Mouse (Mus musculus): Measurements from ENCODE around the gene Fam84b.
"Not testable (repeated sequence)": the region's sequence is repeated elsewhere in the genome, so short reads cannot be mapped to it uniquely, and the experiment has no call there.

Gene Fam84b

DNA sequence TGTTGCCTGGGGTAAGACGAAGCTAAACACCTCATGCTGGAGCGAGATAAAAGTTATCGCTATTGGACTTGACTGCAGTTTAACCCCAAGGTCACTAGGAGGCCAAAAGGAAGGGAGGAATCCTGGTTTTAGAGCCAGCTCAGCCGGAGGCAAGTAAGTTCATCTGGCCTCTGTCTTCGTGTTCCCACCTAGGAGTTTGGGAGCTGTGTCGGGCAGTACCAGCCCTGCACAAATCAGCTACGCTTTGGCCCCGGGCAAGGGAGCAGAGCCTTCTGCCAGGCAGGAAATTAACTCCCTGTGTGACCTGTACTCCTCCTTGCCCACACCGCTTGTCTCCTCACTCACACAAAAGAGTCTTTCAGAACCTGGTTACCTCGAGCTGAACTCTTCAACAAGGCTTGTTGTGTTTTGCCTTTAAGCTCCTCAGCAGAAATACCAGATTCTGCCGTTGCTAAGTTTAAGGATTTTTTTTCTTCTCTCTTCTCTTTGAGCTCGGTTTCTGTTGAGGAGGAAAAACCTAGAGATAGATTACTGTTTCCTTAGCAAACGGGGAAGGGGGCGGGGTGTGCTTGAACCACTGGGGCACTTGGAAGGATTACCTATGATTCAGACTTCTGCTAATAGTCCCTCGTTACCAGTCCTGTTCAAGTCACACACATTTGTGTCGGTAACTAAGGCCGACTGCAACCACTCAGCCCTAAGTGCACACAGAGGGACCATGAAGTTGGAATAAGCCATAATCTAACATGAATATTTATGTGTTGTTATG lies at the start of gene Fam84b:
TSS of gene Fam84b (minus strand) at position 548 of the 769 bp plus-strand sequence.
- DNase-seq, result peak in 1 of 2 experiments; percentile 30

DNA sequence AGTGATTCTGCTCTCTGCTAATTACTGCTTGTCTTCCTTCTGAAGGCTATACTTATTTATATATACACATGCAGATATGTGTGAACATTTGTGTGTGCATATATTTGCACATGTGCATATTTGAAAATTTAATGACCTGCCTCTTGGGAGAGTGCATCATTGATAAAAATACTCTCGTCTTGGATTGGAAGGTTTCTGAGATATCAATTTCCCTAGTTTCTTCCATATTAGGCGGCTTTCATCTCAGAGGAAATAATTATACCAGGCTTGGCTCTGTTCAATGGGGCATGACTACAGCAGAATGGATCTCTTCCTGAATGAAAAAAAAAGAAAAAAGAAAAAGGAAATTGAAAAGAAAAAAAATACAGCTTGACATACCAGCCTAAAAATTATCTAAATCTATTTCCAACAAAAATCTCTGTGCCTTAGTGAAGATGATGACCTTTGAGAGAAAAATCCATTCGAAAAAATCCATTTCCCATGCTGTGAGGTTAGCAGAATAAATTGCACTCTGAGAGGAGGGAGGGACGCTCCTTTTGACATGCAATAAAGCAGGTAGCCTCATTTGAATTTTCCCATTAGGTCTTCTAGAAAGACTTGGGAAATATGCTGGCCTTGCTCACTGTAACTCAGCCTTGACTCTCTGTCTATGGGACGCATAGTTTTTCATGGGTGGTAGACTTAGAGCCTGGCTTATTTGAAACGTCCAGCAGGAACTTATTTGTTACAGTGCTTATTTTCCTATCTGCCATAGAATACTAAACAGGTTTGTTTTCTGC lies 44.8 kb upstream of the Fam84b start:
- DNase-seq, result no peak

DNA sequence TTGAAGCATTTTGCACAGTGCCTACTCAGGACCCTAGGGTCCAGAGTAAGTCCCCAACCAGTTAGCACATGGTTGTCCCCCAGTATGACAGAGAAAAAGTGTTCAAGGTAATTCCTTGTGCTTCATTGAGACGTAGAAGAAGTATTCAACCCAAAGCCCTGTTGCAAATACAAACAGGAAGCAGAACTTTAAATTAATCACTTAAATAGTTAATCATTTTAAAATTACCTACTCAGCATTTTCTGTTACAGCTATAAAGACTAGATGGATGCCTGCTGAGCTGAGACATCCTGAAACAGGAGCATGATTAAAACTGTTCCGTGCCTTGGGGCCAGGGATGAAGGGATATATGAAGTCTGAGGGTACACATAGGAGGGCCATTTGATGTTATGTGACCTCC lies 42.5 kb upstream of the Fam84b start:
- no peak for DNase-seq

DNA sequence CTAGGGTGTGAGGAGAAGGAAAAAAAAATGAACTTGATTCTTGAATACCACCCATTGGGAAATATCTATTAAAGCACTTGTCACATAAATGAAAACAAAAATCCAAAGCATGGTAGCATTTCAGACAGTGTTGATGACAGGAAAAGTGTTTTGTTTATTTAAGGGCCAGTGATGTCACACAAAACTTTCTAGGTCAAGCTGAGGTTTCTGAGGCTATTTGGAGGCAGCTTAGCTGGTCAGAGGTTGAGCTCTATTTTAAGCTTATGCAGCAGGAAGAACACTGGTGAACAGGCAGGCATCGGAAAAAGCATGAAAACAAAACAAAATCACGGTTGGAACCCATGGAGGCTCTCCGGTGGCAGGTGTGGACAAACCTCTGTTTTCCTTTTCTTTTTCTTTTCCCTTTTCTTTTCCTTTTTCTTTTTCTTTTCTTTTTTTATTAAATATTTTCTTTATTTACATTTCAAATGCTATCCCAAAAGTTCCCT lies 39.4 kb upstream of the Fam84b start:
- DNase-seq, result no peak

DNA sequence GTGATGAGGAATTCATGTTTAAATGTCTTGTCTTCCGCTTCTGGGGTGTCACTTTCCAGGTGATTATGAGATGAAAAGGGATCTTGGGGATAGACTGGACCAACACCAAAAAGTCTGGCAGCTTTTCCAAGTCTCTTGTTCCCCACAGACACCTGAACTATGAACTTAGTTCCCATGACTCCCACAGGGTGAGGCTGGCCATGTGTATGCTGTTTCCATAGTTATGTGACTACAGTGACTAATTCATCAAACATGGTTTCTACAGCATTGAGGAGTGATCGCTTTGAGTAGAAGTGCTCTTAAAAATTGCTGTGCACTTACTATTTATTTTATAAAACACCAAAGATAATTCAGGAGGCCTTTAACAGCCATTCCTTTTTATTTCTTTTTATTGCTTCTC lies 35.1 kb upstream of the Fam84b start:
- DNase-seq, result no peak

DNA sequence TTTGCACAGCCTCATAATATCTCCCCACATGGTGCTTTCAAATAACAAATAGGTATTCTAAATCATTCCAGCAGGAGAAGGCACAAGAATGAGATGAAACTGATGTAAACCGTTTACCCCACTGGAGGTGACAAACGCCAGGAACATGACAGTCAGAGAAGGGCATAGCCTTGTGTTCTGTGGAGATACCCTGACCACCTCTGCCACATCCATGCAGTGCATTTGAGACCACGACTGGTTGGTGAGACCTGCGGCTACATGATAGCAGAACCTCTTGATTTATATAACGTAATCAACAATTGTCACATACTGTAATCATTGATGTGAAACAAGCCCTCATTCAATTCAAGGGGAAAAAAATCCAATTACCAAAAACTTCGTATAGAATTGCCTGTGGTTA lies 22.1 kb upstream of the Fam84b start:
- DNase-seq, result no peak

DNA sequence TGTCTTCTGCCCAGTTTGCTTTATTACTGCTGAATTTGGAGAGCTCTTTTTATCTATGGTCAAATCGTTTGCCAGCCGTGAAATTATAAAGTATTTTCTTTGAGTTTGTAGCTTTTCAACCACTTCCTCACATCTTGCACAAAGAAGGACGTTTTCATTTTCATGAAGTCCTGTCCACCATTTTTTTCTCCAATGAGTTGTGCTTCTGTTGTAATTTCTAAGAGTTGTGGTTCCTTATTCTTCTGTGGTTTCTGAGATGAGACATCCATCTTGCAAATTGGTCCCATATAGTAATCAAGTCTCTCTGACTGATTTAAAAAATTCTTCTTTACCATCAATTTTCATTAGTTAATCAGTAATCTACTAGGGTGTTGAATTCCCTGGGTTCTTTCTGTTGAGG lies 8.8 kb upstream of the Fam84b start:
- DNase-seq, result no peak

DNA sequence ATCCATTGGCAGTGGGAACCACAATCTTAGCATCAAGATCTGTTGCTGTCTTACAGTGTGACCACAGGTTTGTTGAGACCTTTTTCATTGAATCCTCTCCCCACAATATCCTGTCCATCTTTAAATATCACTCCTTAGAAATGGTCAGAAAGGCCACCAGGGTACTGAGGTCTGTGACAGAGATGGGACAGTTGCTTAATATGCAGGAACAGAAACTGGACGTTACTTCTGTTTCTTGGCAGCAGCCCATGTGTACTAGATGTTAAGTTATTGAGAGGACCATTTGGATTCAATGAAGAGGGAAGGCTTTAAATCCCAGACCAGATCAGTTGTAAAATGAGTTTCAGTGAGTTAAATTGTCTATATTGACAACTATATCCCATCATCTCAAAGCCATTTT lies 1.5 kb upstream of the Fam84b start:
- DNase-seq, result no peak

DNA sequence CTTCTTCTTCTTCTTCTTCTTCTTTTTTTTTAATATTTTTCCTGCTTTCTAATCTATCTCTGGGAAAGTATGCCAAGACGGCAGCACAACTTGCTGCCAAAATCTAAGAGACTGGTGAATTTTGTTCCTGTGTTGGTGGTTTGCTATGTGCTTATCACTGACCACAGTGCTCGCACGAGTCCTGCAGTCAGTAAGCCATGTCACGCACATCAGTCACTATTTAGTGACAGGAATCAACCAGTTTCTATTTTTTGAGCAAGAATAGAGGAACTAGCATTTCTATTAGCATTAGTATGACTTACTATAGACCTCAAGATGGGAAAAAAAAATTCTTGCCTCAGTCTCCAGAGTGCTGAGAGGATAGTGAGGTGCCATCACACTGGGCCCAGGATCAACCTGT lies 573 bp upstream of the Fam84b start:
- DNase-seq, result no peak

DNA sequence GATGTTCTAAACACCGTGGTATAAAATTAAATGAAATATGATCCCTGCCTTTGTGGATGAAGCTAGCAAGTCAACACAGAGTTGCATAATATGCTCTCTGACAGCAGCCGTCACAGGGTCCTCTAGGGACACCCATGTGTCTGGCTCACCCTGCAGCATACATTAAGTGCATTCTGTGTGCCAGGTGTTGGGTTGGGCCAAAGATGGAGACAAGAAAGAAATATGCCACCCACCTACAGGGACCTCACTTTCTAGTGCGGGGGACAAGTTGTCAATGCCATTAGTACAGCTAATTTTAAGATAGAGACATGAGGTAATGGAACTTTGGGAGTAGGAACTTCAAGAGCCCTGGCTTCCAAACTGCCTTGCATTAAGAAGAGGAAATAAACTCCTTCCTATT lies 4.9 kb downstream of the Fam84b start:
- no peak for DNase-seq

DNA sequence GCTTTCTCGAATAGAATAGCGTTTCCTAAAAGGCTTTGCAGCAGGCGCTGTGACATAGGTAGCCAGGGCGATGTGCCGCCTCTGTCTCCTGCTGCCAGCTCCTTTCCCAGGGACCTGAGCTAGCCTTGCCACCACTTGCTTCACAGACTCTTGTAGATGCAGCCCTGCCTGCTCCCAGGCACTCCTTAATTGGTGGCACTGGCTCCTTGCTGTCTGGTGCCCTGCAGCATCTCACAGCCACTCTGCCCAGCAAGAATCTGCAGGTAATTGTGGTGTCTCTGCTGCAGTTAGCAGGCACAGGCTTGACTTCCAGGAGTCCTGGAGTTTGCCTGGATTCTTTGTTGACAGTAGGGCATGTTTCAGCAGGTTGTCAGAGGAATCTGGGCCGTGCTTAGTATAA lies 7.3 kb downstream of the Fam84b start:
- no peak for DNase-seq

DNA sequence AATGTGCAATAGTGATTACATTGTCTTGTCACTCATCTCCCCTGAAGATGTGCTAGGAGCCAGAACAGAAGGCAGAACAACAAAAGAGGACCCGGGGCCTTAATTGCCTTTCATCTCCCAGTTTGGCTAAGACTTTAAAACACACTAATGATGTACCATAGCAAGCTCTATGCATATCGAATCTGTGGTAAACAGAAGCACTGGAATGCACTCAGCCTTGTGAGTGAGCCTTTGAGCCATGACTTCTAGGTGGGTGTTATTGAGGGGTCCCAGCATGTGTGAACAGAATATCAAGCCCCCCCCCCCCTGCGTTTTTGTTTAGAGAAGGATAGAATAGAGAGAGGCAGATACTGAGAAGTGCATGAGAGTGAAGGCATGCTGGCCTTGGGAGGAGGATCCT lies 7.7 kb downstream of the Fam84b start:
- DNase-seq, result no peak

DNA sequence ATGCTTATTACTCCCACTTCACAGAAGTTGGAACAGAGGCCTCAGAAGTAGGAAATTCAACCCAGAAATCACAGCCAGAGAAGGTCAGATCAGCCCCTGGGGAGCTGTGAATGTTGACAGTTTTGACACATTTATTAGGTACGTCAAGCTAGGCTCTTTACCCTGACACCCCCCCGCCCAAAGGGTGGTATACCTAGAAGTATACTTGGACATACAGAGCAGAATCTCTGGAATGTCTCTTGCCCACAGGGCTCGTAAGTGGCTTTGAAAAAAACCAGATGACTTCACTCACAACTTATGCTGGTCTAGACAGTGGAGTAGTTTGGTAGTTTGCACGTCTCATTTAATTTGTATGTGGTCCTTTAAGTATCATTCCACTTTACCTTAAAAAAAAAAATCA lies 11.8 kb downstream of the Fam84b start:
- no peak for DNase-seq

DNA sequence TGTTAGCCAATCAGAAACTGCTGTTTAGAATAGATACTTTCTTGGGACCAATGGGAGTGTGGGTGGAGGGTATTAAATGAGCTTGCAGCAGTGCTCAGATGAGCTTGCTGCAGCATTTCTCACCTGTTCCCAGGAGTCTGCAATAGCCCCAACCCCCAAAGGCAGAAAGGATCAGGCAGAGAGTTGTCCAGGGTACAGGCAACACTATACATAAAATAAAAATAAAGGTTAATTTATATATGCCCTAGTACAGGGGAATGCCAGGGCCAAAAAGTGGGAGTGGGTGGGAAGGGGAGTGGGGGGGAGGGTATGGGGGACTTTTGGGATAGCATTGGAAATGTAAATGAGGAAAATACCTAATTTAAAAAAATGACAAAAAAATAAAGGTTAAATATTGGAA lies 12.3 kb downstream of the Fam84b start:
- DNase-seq, result not testable (repeated sequence)

DNA sequence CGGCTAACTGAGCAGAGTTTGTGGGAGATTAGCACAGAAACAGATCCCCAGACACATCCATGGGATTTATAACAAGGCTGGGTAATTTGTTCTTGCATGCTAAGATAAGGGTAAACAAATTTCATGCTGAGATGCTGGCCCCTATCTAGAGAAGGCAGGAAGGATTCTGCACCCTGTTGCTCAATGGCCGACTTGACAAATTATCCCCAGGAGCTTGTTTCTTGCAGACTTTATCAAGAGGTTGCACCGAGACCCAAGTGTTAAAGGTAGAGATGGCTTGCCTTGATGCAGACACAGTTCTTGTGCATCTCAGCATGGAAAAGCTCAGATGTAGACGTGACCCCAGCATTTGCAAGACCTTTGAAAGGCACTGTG lies 13.3 kb downstream of the Fam84b start:
- no peak for DNase-seq

DNA sequence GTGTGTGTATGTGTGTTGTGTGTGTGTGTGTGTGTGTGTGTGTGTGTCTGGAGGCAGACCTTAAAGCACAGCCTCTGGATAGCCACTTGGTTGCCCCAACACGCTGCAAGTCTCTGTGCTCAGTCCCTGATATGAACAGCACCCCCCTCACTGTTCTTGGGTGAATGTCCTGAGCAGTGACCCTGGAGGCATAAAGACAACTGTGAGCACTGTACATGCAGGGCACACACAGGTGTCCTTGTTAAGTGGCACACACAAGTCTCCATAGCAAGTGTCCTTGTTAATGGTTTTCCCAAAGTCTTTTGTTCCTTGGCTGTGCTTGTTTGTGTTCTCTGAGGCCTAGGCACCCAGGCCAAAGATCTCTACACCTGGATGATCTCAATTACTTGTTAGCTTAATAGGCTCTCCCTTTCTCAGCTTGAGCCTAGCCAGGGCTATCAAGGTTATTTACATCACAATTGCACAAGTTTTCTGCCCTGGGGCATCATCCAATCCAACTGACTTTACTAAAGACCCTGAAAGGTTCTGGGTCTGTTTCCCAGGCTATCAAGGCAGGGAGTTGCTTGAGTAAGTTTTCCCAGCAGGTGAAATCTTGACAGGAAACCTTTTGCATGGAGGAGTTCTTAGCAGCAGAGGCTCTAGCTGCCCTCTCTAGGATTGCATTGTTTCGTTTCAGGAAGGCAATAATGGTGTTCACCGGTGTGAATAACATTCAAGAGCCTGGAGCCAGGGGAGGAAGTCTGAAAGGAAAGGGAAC lies 13.9 kb downstream of the Fam84b start:
- DNase-seq, result no peak

DNA sequence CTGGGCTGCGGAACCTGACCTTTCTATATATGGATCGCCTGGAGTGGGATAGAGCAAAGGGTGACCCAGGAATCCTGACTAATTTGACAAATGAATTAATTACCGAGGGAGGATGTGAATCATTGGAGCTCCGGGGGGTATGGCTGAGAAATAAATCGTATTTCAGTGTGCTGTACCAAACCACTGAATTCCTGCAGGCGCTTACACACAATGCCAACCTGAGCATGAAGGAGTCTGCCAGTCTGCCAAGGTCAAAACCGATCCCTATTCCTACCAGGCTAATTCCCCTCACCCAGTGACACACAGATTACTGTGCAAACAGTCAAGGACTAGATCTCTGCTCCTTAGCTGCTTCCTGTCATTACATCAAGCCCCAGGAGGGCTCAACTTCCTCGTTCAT lies 15.4 kb downstream of the Fam84b start:
- no peak for DNase-seq

DNA sequence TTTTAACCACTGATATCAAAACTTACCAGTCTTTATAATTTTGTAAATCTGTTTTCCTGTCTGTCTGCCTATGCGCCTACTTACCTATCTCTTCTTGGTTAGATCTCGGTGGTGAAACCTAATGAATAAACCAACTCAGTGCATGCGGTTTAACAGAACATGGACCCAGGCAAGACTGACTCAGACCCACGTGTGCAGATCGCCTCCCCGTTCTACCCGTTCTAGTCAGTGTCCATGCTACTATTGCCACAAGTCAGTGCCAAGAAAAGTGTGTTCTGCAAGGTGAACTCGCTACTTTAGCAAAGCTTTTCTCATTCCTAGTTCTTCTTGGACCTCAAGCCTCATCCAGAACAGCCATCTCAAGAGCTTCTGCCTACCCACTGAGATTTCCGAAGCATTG lies 15.9 kb downstream of the Fam84b start:
- DNase-seq, result no peak

DNA sequence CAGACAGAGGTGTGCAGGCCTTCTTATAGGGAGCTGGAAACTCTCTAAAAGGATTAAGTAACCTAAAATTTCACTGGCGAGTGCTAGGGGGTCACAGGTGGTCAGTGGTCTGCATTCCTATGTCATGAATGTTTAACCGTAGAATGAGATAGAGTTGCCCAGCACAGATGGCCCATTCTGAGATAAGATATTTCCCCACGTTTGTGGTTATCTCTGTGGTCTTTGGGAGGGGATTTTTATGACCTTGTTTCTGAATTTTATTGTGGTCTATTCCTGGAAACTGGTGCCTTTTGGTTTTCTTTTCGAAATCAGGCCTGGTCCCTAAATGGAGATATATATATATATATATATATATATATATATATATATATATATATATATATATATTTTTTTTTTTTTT lies 17.3 kb downstream of the Fam84b start:
- DNase-seq, result no peak

DNA sequence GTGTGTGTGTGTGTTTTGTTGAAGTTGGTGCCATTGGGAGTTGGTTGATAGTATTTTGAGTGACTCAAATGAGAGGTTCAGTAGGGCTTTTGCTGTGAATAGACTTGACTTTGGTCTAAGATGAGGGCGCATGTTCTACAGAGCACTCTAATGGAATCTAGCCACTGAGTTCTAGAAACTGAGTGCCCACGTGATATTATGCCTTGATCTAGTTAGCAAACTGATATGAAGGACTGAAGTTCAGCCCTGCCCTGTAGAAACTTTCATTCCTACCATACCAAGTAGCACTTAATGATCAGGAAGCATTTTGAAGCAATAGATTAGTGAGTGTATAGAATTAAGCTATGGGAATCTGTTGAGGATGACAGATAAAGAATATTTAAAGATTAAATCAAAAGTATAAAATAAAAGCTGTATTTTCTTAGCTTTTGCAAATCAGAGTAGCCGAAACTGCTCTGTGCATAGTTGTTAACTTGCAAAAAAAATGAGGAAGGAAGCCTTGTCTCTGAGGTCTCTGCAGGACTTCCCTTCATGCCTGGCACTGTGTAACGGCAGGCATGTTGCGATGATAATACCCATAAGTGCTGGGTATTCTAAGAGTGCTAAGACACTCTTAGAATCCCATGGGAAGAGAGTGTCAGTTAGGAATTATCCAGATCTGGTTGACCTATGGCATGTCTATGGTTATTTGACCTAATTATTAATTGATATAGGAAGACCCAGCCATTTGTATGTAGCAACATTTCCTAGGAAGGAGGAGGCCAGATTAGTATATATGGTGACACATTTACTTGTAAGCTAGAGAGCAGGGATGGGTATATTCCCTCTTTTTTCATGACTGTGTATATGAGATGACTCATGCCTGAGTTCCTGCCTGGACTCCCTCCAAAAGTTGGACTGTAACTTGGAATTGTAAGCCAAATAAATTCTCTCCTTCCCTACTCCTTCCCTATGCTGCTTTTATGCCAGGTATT lies 18.7 kb downstream of the Fam84b start:
- DNase-seq, result no peak

DNA sequence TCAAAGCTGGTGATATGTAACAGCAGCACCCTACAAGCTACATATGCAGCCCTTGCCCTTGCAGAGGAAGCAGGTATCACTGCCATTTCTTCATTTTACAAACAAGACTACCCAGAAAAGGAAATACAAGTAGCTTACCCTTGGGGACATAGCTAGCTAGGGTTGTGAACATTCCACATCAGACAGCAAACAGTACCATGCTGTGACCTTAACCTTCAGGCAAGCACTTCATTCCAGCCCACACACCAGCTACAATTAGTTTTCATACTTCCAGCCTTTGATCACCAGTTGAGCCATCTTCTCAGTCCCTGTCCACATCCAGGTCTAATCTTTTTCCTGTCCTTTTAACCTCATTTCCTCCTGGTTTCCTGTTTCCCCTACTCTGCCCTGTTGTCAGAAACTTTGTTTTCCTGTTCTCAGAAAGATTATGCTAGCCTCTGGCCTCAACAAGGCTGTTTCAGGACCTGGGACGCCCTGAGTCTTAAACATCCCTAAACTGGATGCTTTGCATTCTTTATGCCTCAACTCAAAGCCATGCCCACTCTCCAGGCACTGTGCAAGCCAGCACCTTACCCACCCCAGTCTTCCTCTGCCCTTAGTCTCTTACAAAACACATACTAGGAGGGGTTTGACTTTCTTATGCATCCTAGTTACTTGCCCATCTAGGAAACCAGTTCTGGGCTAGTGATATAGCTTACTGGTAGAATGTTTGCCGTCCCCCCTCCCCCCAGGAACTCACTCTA lies 19.9 kb downstream of the Fam84b start:
- DNase-seq, result peak in 1 of 2 experiments; percentile 39

DNA sequence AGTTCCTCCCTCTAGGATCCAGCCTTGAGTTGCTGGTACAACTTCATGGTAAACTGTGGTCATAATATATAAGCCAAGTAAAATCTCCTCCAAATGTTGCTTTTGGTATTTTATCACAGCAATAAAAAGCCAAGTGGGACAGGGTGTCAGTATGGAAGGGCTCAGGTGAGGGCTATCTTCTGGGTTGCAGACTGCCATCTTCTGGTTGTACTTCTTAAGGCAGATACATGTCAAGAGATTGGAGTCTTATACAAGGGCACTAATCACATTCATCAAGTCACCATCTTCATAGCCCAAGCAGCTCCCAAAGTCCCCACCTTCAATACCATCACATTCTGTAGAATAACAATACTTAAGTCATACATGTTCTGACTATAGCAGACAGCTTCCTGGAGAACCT lies 21.0 kb downstream of the Fam84b start:
- DNase-seq, result no peak
